Mouse (Mus musculus) thymus, adult 2 months (tissue): Measurements from ENCODE around the gene Rffl.

Experiments
- CTCF ChIP-seq: fragments of 200-500 bp; IDR thresholded peaks from 2 replicates; pipeline ENCODE4 v1.5.1; 2012; ENCODE audit warnings: mild to moderate bottlenecking, control low read depth, low read length, moderate library complexity, borderline replicate concordance; ENCODE audit not compliant: control insufficient read depth, poor library complexity, insufficient read depth; ENCODE audit errors: extremely low read depth
- POLR2A ChIP-seq: fragments of 200-500 bp; IDR thresholded peaks from 2 replicates; pipeline ENCODE4 v1.6.1; 2012; ENCODE audit warnings: mild to moderate bottlenecking, low read length, control low read depth, moderate library complexity; ENCODE audit not compliant: control insufficient read depth, poor library complexity, insufficient read depth; ENCODE audit errors: extremely low read depth

GRCm38 (mm10) chr11:82838511-82838910 is 32.5 kb downstream of the Rffl start:
- TF ChIP-seq CTCF (no peak), POLR2A (no peak)
